Mouse (Mus musculus) stomach, postnatal 0 days (tissue): ENCODE measurements at regions not wholly inside any gene's neighbourhood (a gene's known extent, or its start where the extent isn't known, plus 50 kb on each side); places are given as distances from the start of the nearest gene placed in this dataset.
A peak's percentile ranks its signal among the peaks of the same experiment; 100 is the strongest.

Experiments
- ATAC-seq: fragments of 200-750 bp; cut with Nextera tagmentation; 2 replicates; pipeline ENCODE4 v1.8.0; 2017; ENCODE audit not compliant: low FRiP score, low TSS enrichment
- DNase-seq: peaks from one replicate; pipeline ENCODE4 v3.0.0-alpha.2; 2016; ENCODE audit warnings: low spot score
- H3K27ac ChIP-seq: fragments of 300-500 bp; sonication (generic); replicated peaks from 2 replicates; pipeline ENCODE4 v1.5.1; 2014; ENCODE audit warnings: mild to moderate bottlenecking, control low read depth
- H3K27me3 ChIP-seq: fragments of 300-500 bp; sonication (generic); 2 replicates; pipeline ENCODE4 v1.6.1; 2014; ENCODE audit warnings: low read length; ENCODE audit not compliant: control insufficient read depth, insufficient read depth
- H3K36me3 ChIP-seq: fragments of 300-500 bp; sonication (generic); 2 replicates; pipeline ENCODE4 v1.6.1; 2014; ENCODE audit warnings: low read length, mixed read lengths; ENCODE audit not compliant: control insufficient read depth, insufficient read depth
- H3K4me1 ChIP-seq: fragments of 300-500 bp; sonication (generic); replicated peaks from 2 replicates; pipeline ENCODE4 v1.6.1; 2014; ENCODE audit warnings: antibody characterized with exemption; ENCODE audit not compliant: control insufficient read depth, insufficient read depth
- H3K4me2 ChIP-seq: fragments of 300-500 bp; sonication (generic); replicated peaks from 2 replicates; pipeline ENCODE4 v1.6.1; 2014; ENCODE audit warnings: low read depth, mild to moderate bottlenecking, control low read depth, moderate library complexity
- H3K4me3 ChIP-seq: fragments of 300-500 bp; sonication (generic); 2 replicates; pipeline ENCODE4 v1.5.1; 2014; ENCODE audit warnings: low read depth, low read length, control low read depth
- H3K9ac ChIP-seq: fragments of 300-500 bp; sonication (generic); 2 replicates; pipeline ENCODE4 v1.6.1; 2014; ENCODE audit warnings: mild to moderate bottlenecking, low read length, control low read depth, mixed read lengths
- H3K9me3 ChIP-seq: fragments of 300-500 bp; sonication (generic); 2 replicates; pipeline ENCODE4 v1.6.1; 2016; ENCODE audit warnings: low read length; ENCODE audit not compliant: control insufficient read depth
- CTCF ChIP-seq: IDR thresholded peaks from 2 replicates; pipeline ENCODE4 v1.5.1; 2016; ENCODE audit warnings: antibody characterized with exemption, low read depth, mild to moderate bottlenecking, moderate library complexity
- EP300 ChIP-seq: optimal IDR thresholded peaks from 2 replicates; pipeline ENCODE3; 2016; ENCODE audit warnings: antibody characterized with exemption
- WGBS: fragments of 180-500 bp; shearing (Covaris S2); extraction: QIAGEN DNeasy Blood & Tissue Kit; methylation state at CpG from one replicate; pipeline ENCODE4 v1.1.7; 2014; 5-methylcytosine and 5-hydroxymethylcytosine counted together

DNA sequence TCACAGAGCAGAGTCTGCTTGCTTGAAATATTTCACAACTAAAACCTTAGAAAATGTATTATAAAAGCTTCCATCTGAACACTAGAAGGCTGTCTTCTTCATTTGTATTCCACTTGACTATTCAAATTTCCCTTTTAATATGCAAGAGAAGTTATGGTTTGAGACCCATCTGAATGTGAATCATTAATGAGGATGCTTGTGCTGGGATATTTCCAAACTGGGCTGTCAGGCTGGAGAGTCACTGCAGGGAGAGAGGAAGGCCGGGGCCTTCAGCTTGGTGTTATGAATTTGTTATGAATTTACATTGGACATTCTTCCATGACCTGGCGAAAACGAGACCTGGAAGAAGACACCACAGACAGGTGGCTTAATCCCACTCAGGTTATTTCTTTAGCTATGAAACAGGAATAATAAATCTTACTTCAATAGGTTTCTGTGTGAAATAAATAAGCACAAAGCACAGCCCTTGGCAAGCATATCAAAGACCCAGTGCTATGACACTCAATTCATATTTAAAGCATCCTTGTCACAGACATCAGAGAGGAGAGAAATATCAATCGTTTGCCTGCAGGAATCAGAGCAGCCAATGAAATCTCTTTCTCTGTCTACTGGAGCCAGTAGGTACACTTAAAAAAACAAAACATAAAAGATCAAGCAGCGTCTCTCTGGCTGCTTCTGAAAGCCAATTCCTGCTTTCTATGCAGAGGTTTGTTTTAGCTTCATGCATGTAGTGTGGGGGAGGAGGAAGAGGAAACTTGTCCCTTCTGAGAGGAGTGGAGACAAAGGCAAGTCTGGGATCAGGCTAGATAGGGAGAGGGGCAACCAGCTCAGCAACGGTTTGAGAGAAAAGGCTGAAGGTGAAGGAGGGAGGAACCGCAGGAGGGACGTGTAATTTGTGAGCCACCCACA is 114.2 kb downstream of the Otor start:
- no peak overlapping the region for H3K4me3 ChIP-seq
- DNase-seq (no peak), ATAC-seq (no peak)
- 54% methylated on average over 8 of the region's 8 CpGs for WGBS
- H3K9ac ChIP-seq = no peak overlapping the region
- TF ChIP-seq CTCF (no peak), EP300 (no peak)
- H3K4me2 ChIP-seq = no peak overlapping the region
- no peak overlapping the region for H3K27ac ChIP-seq
- no peaks in the 10 kb centered on the region for H3K4me1 ChIP-seq
- no peaks in the 10 kb centered on the region for H3K9me3 ChIP-seq
- no peaks in the 10 kb centered on the region for H3K36me3 ChIP-seq
- H3K27me3 ChIP-seq = no peaks in the 10 kb centered on the region

- Histone ChIP-seq H3K36me3 (no peaks in the 10 kb centered on the region), H3K27me3 (no peaks in the 10 kb centered on the region), H3K9me3 (no peaks in the 10 kb centered on the region), H3K9ac (no peak overlapping the region), H3K4me2 (no peak overlapping the region), H3K27ac (no peak overlapping the region), H3K4me1 (no peaks in the 10 kb centered on the region), H3K4me3 (no peak overlapping the region)
- TF ChIP-seq EP300 (no peak), CTCF (no peak)
- DNase-seq = no peak
- 77% methylated on average over 5 of the region's 5 CpGs for WGBS
- ATAC-seq = no peak
Observed at GRCm38 (mm10) chr2:143193165-143193551, 114.9 kb downstream of the Otor start.

GRCm38 (mm10) chr2:143199583-143200249 is 121.4 kb downstream of the Otor start:
- WGBS = 88% methylated on average over 11 of the region's 11 CpGs
- ATAC-seq = no peak
- no peak for DNase-seq
- no peak overlapping the region for H3K27ac ChIP-seq
- H3K9me3 ChIP-seq = no peaks in the 10 kb centered on the region
- H3K4me3 ChIP-seq = no peak overlapping the region
- TF ChIP-seq EP300 = no peak
- TF ChIP-seq CTCF = no peak
- no peaks in the 10 kb centered on the region for H3K4me1 ChIP-seq
- no peak overlapping the region for H3K9ac ChIP-seq
- no peaks in the 10 kb centered on the region for H3K27me3 ChIP-seq
- H3K36me3 ChIP-seq = no peaks in the 10 kb centered on the region
- no peak overlapping the region for H3K4me2 ChIP-seq

DNA sequence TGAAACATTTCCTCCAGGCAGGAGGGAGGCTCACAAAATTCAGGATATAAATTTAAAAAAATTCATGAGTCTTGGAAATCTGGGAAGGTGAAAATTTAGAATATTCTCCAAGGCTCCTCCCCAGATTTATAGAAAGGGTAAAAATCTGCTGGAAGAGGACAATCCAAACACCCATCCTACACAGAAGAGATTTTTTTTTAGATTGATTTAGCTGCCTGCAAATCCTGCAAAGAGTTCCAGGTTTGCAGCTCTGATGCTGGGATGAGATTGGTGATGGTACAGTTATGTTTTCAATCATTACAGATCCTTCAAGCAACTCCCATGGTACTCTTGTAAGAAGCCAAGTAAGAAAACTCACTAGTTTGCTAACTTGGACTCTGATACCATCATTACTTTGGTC is 127.8 kb downstream of the Otor start:
- ATAC-seq (no peak), DNase-seq (no peak)
- Histone ChIP-seq H3K9me3 (no peaks in the 10 kb centered on the region), H3K9ac (no peak overlapping the region), H3K36me3 (no peaks in the 10 kb centered on the region), H3K27ac (no peak overlapping the region), H3K4me1 (no peaks in the 10 kb centered on the region), H3K4me2 (no peak overlapping the region), H3K27me3 (no peaks in the 10 kb centered on the region), H3K4me3 (no peak overlapping the region)
- TF ChIP-seq EP300 (no peak), CTCF (no peak)

GRCm38 (mm10) chr2:143207191-143207590 is 128.9 kb downstream of the Otor start:
- Histone ChIP-seq H3K27ac (no peak overlapping the region), H3K4me1 (no peaks in the 10 kb centered on the region), H3K4me3 (no peak overlapping the region), H3K4me2 (no peak overlapping the region), H3K27me3 (no peaks in the 10 kb centered on the region), H3K9me3 (no peaks in the 10 kb centered on the region), H3K9ac (no peak overlapping the region), H3K36me3 (no peaks in the 10 kb centered on the region)
- ATAC-seq (no peak), DNase-seq (peak; percentile 14)
- TF ChIP-seq CTCF = no peak
- no peak for TF ChIP-seq EP300
- WGBS = 40% methylated on average over 5 of the region's 5 CpGs

- TF ChIP-seq CTCF = no peak
- no peak for TF ChIP-seq EP300
- no peak for DNase-seq
- Histone ChIP-seq H3K36me3 (no peaks in the 10 kb centered on the region), H3K9ac (no peak overlapping the region), H3K4me3 (no peak overlapping the region), H3K27ac (no peak overlapping the region), H3K4me2 (no peak overlapping the region), H3K4me1 (no peaks in the 10 kb centered on the region), H3K9me3 (no peaks in the 10 kb centered on the region), H3K27me3 (no peaks in the 10 kb centered on the region)
- 87% methylated on average over 5 of the region's 5 CpGs for WGBS
- no peak for ATAC-seq
Observed at GRCm38 (mm10) chr2:143217251-143217650, 139.0 kb downstream of the Otor start.
